Mouse (Mus musculus) small intestine, adult 2 months (tissue): ENCODE data around the gene P2rx4.

Source experiments
- CTCF ChIP-seq: fragments of 200-500 bp; IDR thresholded peaks from 2 replicates; pipeline ENCODE4 v1.5.1; 2012; ENCODE audit warnings: low read depth, mild to moderate bottlenecking, control low read depth, inconsistent platforms, low read length, moderate library complexity, mixed read lengths; ENCODE audit not compliant: insufficient replicate concordance, insufficient read length; ENCODE audit errors: extremely low read depth
- POLR2A ChIP-seq: fragments of 200-500 bp; IDR thresholded peaks from 2 replicates; pipeline ENCODE4 v1.6.1; 2012; ENCODE audit warnings: low read depth, mild to moderate bottlenecking, control low read depth, inconsistent platforms, low read length, moderate library complexity

DNA sequence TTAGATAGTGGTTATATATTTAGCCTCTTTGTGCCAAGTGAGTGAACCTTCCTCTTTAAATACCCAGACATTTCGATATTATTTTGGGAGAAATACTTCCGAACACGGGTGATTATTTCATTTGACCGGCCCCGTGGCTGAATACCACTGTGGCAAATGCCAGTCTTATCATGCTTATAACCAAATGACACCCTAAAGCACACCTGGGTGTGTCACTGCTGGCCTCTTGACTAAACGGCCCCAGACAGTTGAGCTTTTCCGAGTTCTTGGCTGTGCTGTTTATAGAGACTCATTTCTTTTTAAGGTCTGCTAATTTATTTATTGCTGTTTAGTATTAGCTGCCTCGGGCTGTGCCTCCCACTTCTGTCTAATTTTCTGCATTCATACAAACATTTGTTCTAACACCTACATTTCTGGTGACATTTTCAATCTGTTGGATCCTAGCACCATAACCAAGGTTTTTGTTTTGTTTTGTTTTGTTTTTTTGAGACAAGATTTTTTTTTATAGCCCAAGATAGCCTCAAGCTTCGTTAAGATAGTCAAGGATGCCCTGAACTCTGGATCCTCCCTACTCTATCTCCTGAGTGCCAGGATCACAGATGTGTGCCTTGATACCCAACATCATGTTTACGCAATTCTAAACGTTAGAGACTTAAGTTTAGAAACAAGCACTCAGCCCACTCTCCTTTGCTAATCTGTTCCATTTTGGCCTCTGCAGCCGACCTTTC is 7.1 kb upstream of the P2rx4 start:
- TF ChIP-seq CTCF (no peak), POLR2A (no peak)
